Mouse (Mus musculus) cerebellum, postnatal 36 days (tissue): Measurements from ENCODE around the gene Cdk13.

ENCODE experiments used
- DNase-seq, 2 experiments: peaks; one replicate each; pipeline ENCODE4 v3.0.0; 2021 to 2022; ENCODE audit warnings: mixed read lengths in 2 of 2

The Cdk13 gene

DNA sequence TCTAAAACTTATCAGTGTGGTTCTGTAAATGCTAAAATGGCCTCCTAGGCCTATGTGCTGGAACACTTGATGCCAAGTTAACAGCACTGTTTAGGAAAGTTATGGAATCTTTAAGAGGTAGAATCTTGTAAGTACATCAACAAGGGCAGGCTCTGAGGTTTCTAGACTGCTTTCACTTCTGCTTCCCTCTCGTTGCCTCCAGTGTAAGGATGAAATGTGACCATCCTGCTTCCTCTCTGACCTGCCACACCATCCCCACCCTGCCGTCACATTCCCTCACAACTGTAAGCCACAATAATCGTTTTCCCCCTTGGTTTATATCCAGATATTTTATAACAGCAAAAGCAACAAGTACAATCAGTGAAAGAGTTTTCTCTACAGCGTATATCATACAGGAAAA is 49.9 kb downstream of the Cdk13 start:
- no peak for DNase-seq

GRCm38 (mm10) chr13:17728798-17729197 is 76.1 kb downstream of the Cdk13 start:
- DNase-seq = no peak

DNA sequence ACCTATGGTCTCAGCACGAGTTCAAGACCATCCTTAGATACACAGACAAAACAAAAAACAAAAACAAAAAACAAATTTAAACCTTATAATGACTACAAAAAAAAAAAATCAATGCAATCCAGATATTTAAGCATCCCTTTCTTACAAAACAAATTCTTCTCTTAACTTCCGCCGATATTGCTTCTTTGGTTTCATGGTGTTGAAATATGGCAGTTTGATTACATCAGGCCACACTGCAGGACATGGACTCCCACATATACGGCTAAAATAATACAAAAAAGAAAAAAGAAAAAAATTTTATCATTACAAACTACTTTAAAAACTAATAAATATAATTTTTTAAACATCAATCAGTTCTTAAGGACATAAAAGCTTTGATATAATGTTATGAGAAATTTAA is 77.0 kb downstream of the Cdk13 start:
- no peak for DNase-seq

- no peak for DNase-seq
Observed at GRCm38 (mm10) chr13:17717357-17717756, 87.5 kb downstream of the Cdk13 start.

GRCm38 (mm10) chr13:17708784-17709311 is 96.0 kb downstream of the Cdk13 start:
- DNase-seq = no peak

DNA sequence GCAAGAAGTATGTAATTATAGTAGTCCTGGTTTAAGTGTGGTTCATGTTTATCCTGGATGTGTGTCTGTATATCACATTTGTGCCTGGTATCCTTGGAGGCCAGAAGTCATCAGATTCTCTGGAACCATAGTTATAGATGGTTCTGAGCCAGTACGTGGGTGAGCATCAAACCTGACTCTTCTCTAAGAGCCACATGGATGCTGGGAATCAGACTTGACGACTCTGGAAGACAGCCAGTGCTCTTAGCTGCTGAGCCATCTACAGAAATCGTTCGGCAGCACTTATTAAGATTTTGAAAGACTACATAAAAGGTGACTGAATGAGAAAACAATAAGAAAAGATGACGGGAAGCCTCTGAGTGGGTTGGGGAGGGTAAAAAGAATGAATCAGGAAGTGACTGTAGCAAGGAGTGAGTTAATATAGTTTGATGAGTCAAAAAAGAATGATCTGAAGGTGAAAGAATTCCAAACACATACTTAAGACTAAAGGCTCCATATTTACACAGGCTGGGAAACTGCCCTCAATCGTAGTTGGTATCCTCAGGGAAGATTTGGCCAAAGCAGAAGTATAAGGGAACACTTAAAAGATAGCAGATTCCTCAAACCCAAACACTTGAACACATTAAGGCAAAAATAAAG is 99.6 kb downstream of the Cdk13 start:
- DNase-seq = no peak

DNA sequence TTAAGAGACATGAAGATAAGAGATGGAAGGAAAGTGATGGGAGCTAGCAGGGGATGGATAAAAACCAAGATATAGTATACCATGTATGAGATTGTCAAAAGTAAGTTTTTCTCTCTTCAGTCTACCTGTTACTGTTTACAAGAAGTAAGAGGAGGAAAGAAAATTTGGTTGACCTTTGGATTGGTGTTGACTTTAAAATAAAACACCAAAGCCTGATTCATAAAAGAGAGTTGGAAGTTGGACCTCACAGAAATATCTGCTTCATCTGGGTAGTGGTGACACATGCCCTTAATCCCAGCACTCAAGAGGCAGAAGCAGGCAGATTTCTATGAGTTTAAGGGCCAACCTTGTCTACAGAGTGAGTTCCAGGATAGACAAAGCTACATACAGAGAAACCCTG is 102.6 kb downstream of the Cdk13 start:
- no peak for DNase-seq

GRCm38 (mm10) chr13:17701322-17701721 is 103.6 kb downstream of the Cdk13 start:
- no peak for DNase-seq

DNA sequence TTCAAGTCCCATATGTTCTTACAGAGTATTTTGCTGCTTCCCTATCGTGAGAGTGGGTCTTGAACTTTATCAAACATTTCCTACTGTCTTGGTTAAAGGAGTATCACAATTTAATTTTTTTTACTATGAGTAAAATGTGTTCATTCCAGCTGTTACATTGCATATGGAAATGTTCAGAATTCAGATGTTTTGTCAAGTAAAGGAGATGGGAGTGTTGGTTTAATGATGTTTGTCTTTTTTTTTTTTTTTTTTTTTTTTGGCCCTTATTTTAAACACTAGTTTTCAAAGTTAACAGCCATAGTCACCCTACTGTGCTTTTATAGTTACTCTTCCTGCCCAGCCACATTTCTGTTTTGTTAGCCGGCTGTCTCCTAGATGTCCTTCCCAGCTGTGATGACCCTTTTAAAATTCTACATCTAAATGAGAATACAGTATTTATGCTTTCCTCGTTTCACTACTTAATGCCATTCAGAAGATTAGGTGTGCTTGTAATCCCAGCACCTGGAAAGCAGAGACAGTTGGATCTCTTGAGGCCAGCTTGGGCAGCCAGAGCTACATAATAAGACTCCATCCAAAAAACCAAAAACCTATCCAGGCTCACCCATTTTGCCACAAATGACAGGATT is 104.7 kb downstream of the Cdk13 start:
- no peak for DNase-seq

DNA sequence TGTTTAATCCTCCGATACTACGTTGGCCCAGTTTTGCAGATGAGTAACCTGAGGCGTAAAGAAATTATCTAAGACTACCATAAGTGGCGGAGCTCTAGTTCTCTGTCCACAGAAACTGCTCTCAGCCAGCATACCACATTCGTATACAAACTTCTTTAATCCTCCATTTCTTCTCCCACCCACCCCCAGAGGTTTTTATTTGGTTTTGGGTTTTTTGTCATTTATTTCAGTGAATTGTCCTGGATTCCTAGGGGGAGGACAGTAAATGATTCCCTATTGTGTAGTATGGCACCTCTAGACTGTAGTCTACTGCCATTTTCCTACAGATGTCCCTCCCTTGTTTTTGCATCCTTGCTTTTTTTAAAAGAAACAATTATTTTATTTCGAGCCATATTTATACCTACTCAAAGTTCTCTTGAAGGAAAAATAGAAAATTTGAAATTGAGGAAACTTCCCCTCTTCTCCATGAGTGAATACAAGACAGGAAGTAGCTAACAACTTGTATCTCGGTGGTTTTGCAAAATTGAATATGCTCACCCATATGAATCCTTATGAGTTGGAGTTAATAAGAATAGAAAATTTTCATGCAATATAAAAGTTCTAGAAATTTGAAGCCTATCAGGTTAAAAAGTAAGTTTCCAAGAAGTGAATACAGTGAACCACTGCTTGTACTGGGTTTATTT is 108.9 kb downstream of the Cdk13 start:
- DNase-seq = no peak

- peak; percentile 99 to 100 for DNase-seq
Observed at GRCm38 (mm10) chr13:17694911-17695699, 109.8 kb downstream of the Cdk13 start, which contains the start of the genes Mplkip and Sugct. Gene Mplkip (plus strand): TSS chr13:17695192. Gene Sugct (minus strand): TSS chr13:17695553.

- no peak for DNase-seq
Observed at GRCm38 (mm10) chr13:17694414-17694813, 110.5 kb downstream of the Cdk13 start.

DNA sequence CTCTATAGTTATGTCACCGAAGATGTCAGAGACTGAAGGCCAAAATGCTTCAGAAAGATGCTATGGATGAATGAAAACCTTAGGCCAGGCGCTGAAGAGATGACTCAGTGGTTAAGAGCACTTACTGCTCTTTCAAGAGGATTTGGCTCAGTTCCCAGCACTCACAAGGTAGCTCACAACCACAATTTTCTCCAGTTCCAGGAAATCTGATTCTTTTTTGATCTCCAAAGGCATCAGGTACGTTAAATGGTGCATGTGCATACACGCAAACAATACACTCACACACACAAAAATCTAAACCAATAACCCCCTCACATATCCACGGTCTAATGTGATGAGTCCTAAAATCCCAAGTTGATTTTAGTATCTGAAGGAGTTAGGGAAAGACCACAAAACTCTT is 111.1 kb downstream of the Cdk13 start:
- no peak for DNase-seq

DNA sequence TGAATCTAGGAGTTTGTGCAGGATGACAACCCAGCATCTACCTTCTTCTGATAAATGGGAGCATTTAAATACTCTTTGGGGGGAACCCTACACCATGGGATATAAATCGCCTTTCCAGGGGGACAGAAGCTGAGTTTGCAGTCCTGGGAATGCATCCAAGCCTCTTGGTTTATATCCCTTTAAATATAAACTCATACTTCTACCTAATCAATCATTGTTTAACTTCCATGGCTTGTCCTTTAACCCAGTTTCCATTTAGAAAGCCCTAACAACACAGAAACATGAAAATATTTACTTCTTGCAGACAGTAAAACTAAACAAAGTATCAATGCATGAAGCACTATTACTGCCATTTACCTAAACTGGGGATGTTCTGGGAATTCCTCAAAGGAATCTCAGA is 113.5 kb downstream of the Cdk13 start:
- no peak for DNase-seq

GRCm38 (mm10) chr13:17690686-17691085 is 114.2 kb downstream of the Cdk13 start:
- DNase-seq = no peak

- DNase-seq = no peak
Observed at GRCm38 (mm10) chr13:17689461-17689860, 115.4 kb downstream of the Cdk13 start.

DNA sequence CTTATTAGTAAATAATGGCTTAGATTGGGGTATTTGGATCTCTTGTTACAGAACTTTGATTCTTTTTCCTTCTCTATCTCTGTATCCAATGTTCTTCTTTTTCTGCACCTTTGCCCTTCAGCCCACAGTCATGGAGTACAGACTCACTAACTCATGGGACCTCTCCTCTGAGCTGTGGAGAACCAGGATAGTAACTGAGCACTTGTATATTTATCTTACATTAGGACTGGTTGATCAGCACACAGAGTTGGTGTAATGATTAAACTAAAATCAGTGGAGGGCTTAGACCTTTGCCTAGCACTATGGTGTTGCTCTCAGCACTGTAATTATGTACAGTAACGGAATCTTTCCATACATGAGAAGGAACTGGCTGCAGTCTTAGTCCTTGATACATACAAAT is 133.8 kb downstream of the Cdk13 start:
- DNase-seq = no peak

DNA sequence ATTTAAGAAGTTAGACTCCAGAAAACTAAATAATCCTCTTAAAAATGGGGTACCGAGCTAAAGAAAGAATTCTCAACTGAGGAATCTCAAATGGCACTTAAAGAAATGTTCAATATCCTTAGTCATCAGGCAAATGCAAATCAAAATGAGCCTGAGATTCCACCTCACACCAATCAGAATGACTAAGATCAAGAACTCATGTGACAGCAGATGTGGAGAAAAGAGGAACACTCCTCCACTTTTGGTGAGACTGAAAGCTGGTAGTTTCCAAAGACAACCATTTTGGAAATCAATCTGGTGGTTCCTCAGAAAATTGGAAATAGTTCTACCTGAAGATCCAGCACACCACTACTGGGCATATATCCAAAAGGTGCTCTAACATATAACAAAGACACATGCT is 137.5 kb downstream of the Cdk13 start:
- DNase-seq = no peak
